Mouse (Mus musculus): ENCODE data around the gene E130308A19Rik. TPM values are rescaled to one million over a fixed set of nuclear protein-coding genes. Genes with fewer than 3 reads are reported as not detected.

The E130308A19Rik gene
- polyA plus RNA-seq, 1 experiment from 2014 or later: 8.3 TPM

- Histone ChIP-seq H3K27ac (ENCODE audit: low read length) (no peak overlapping the region), H3K27me3 (ENCODE audit: control insufficient read depth, insufficient read depth, low read depth, low read length) (no peaks in the 10 kb centered on the region), H3K9me3 (replicated peaks; ENCODE audit: control insufficient read depth, low read length) (no peaks in the 10 kb centered on the region), H3K4me1 (ENCODE audit: control insufficient read depth, low read depth, low read length) (no peaks in the 10 kb centered on the region), H3K4me3 (ENCODE audit: low read depth, low read length) (no peak overlapping the region), H3K36me3 (ENCODE audit: control insufficient read depth, insufficient read depth) (peaks cover 28% of the 10 kb centered on the region), H3K9ac (ENCODE audit: low read depth, low read length) (no peak overlapping the region), H3K4me2 (ENCODE audit: low read depth, low read length) (no peak overlapping the region)
- WGBS (ENCODE audit: insufficient replicate concordance): 80% methylated on average over 17 of the region's 17 CpGs
- ATAC-seq (ENCODE audit: low read depth): no peak
Measured at GRCm38 (mm10) chr4:59772171-59772879, 146.3 kb downstream of the E130308A19Rik start.

DNA sequence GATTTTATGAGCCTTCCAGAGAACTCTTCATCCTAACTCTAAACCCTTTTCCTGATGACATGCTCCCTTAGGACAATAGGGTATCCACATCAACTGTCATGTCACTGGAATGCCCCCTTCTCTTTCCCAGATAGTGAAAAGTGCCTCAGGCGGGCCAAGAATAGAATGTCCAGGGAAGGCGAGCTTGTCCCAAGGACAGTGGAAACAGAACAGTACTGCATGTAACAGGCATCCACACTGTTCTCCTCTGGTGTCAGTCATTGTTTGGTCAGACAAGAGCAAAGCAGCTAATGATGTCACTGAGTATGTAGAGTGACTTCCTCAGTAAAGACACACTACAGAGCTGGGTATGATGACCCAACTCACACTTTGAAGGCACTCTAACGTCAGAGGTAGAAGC lies 151.8 kb downstream of the E130308A19Rik start:
- Histone ChIP-seq H3K36me3 (ENCODE audit: control insufficient read depth, insufficient read depth) (peaks cover 9% of the 10 kb centered on the region), H3K27ac (ENCODE audit: low read length) (no peak overlapping the region), H3K9ac (ENCODE audit: low read depth, low read length) (no peak overlapping the region), H3K4me1 (ENCODE audit: control insufficient read depth, low read depth, low read length) (peaks cover 11% of the 10 kb centered on the region), H3K4me3 (ENCODE audit: low read depth, low read length) (no peak overlapping the region), H3K4me2 (ENCODE audit: low read depth, low read length) (no peak overlapping the region), H3K27me3 (ENCODE audit: control insufficient read depth, insufficient read depth, low read depth, low read length) (no peaks in the 10 kb centered on the region), H3K9me3 (replicated peaks; ENCODE audit: control insufficient read depth, low read length) (no peaks in the 10 kb centered on the region)
- WGBS (ENCODE audit: insufficient replicate concordance): 65% methylated on average over 3 of the region's 3 CpGs
- no peak for ATAC-seq (ENCODE audit: low read depth)

DNA sequence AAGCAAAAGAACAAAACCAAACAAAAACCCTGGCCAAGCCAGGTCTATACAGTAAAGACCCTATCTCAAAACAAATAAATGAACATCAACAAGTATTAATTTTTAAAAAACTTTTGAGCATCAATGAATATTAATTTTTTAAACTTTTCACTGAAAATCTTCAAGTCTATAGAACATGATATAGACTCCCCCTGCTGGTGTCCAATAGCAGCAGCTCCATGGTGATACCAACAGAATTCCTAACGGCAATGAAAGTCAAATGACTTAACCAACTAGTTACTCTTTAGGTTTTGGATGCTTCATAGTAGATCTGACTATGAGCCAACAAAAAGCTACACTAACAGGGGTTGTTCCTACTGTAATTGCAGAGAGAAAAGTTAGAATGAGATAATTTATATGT lies 154.6 kb downstream of the E130308A19Rik start:
- no peak overlapping the region for H3K9ac ChIP-seq (ENCODE audit: low read depth, low read length)
- H3K9me3 ChIP-seq (replicated peaks; ENCODE audit: control insufficient read depth, low read length): no peaks in the 10 kb centered on the region
- no peak overlapping the region for H3K4me2 ChIP-seq (ENCODE audit: low read depth, low read length)
- WGBS (ENCODE audit: insufficient replicate concordance): 48% methylated on average over 1 of the region's 1 CpGs
- no peaks in the 10 kb centered on the region for H3K36me3 ChIP-seq (ENCODE audit: control insufficient read depth, insufficient read depth)
- H3K4me1 ChIP-seq (ENCODE audit: control insufficient read depth, low read depth, low read length): peaks cover 12% of the 10 kb centered on the region
- H3K27ac ChIP-seq (ENCODE audit: low read length): no peak overlapping the region
- no peak overlapping the region for H3K4me3 ChIP-seq (ENCODE audit: low read depth, low read length)
- ATAC-seq (ENCODE audit: low read depth): no peak
- H3K27me3 ChIP-seq (ENCODE audit: control insufficient read depth, insufficient read depth, low read depth, low read length): no peaks in the 10 kb centered on the region

- Histone ChIP-seq H3K4me1 (ENCODE audit: control insufficient read depth, low read depth, low read length) (peaks cover 12% of the 10 kb centered on the region), H3K9me3 (replicated peaks; ENCODE audit: control insufficient read depth, low read length) (no peaks in the 10 kb centered on the region), H3K27me3 (ENCODE audit: control insufficient read depth, insufficient read depth, low read depth, low read length) (no peaks in the 10 kb centered on the region), H3K4me2 (ENCODE audit: low read depth, low read length) (peak overlapping the region; percentile 95), H3K9ac (ENCODE audit: low read depth, low read length) (peak overlapping the region; percentile 86), H3K36me3 (ENCODE audit: control insufficient read depth, insufficient read depth) (no peaks in the 10 kb centered on the region), H3K27ac (ENCODE audit: low read length) (peak overlapping the region; percentile 56), H3K4me3 (ENCODE audit: low read depth, low read length) (peak overlapping the region; percentile 96)
- under 1% methylated on average over 47 of the region's 47 CpGs for WGBS (ENCODE audit: insufficient replicate concordance)
- peak; percentile 25 for ATAC-seq (ENCODE audit: low read depth)
Measured at GRCm38 (mm10) chr4:59782853-59783684, 157.1 kb downstream of the E130308A19Rik start.

- peak; percentile 96 for ATAC-seq (ENCODE audit: low read depth)
- Histone ChIP-seq H3K4me2 (ENCODE audit: low read depth, low read length) (peak overlapping the region; percentile 95), H3K36me3 (ENCODE audit: control insufficient read depth, insufficient read depth) (no peaks in the 10 kb centered on the region), H3K27me3 (ENCODE audit: control insufficient read depth, insufficient read depth, low read depth, low read length) (no peaks in the 10 kb centered on the region), H3K4me3 (ENCODE audit: low read depth, low read length) (peak overlapping the region; percentile 96), H3K4me1 (ENCODE audit: control insufficient read depth, low read depth, low read length) (peaks cover 12% of the 10 kb centered on the region), H3K27ac (ENCODE audit: low read length) (peak overlapping the region; percentile 56), H3K9me3 (replicated peaks; ENCODE audit: control insufficient read depth, low read length) (no peaks in the 10 kb centered on the region), H3K9ac (ENCODE audit: low read depth, low read length) (peak overlapping the region; percentile 86)
- WGBS (ENCODE audit: insufficient replicate concordance): under 1% methylated on average over 36 of the region's 36 CpGs
Measured at GRCm38 (mm10) chr4:59783685-59784279, 157.8 kb downstream of the E130308A19Rik start.

DNA sequence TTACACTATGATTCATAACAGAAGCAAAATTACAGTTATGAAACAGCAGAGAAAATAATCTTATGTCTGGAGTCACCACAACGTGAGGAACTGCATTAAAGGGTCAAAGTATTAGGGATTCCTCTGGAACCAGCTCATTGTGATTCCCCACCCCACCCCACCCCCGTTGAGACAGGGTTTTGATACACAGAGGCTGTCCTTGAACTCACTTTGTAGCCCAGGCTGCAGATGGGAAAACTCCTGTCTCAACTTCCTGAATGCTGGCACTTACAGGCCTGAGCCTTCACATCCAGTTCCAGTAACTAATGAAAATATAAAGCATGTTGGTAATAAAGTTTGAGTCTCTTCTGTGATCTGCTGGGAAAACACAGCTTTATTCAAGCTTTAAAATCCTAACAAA lies 159.4 kb downstream of the E130308A19Rik start:
- H3K4me1 ChIP-seq (ENCODE audit: control insufficient read depth, low read depth, low read length): peaks cover 9% of the 10 kb centered on the region
- WGBS (ENCODE audit: insufficient replicate concordance): 29% methylated on average over 2 of the region's 2 CpGs
- no peak overlapping the region for H3K9ac ChIP-seq (ENCODE audit: low read depth, low read length)
- no peaks in the 10 kb centered on the region for H3K36me3 ChIP-seq (ENCODE audit: control insufficient read depth, insufficient read depth)
- no peak for ATAC-seq (ENCODE audit: low read depth)
- no peak overlapping the region for H3K27ac ChIP-seq (ENCODE audit: low read length)
- H3K4me3 ChIP-seq (ENCODE audit: low read depth, low read length): no peak overlapping the region
- H3K27me3 ChIP-seq (ENCODE audit: control insufficient read depth, insufficient read depth, low read depth, low read length): no peaks in the 10 kb centered on the region
- H3K9me3 ChIP-seq (replicated peaks; ENCODE audit: control insufficient read depth, low read length): no peaks in the 10 kb centered on the region
- H3K4me2 ChIP-seq (ENCODE audit: low read depth, low read length): no peak overlapping the region

GRCm38 (mm10) chr4:59786661-59787060 lies 160.7 kb downstream of the E130308A19Rik start:
- Histone ChIP-seq H3K27me3 (ENCODE audit: control insufficient read depth, insufficient read depth, low read depth, low read length) (no peaks in the 10 kb centered on the region), H3K9ac (ENCODE audit: low read depth, low read length) (no peak overlapping the region), H3K9me3 (replicated peaks; ENCODE audit: control insufficient read depth, low read length) (no peaks in the 10 kb centered on the region), H3K4me3 (ENCODE audit: low read depth, low read length) (no peak overlapping the region), H3K4me1 (ENCODE audit: control insufficient read depth, low read depth, low read length) (peaks cover 6% of the 10 kb centered on the region), H3K27ac (ENCODE audit: low read length) (no peak overlapping the region), H3K4me2 (ENCODE audit: low read depth, low read length) (no peak overlapping the region), H3K36me3 (ENCODE audit: control insufficient read depth, insufficient read depth) (no peaks in the 10 kb centered on the region)
- no peak for ATAC-seq (ENCODE audit: low read depth)
- 2% methylated on average over 7 of the region's 7 CpGs for WGBS (ENCODE audit: insufficient replicate concordance)

- Histone ChIP-seq H3K4me2 (ENCODE audit: low read depth, low read length) (no peak overlapping the region), H3K27me3 (ENCODE audit: control insufficient read depth, insufficient read depth, low read depth, low read length) (no peaks in the 10 kb centered on the region), H3K9me3 (replicated peaks; ENCODE audit: control insufficient read depth, low read length) (no peaks in the 10 kb centered on the region), H3K27ac (ENCODE audit: low read length) (no peak overlapping the region), H3K36me3 (ENCODE audit: control insufficient read depth, insufficient read depth) (no peaks in the 10 kb centered on the region), H3K4me3 (ENCODE audit: low read depth, low read length) (no peak overlapping the region), H3K4me1 (ENCODE audit: control insufficient read depth, low read depth, low read length) (peaks cover 5% of the 10 kb centered on the region), H3K9ac (ENCODE audit: low read depth, low read length) (no peak overlapping the region)
- 57% methylated on average over 6 of the region's 6 CpGs for WGBS (ENCODE audit: insufficient replicate concordance)
- no peak for ATAC-seq (ENCODE audit: low read depth)
Measured at GRCm38 (mm10) chr4:59787126-59787525, 161.1 kb downstream of the E130308A19Rik start.

DNA sequence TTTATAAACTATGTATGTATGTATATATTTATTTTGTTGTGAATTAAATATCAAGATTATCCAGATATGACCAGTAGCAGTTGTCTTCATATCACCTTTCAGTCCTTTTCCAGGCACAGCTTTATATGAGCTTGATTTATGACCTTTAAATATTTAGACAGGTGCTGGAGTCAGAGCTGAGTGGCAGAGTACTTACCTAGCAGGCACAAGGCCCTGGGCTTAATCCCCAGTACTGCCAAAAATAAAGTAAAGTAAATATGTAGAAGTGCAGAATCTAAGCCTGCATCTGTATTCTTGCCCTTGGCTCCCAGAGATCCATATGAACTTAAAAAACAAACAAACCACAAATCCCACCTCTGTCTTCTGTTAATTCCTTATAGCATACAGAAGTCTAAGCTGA lies 163.0 kb downstream of the E130308A19Rik start:
- Histone ChIP-seq H3K27me3 (ENCODE audit: control insufficient read depth, insufficient read depth, low read depth, low read length) (no peaks in the 10 kb centered on the region), H3K9me3 (replicated peaks; ENCODE audit: control insufficient read depth, low read length) (no peaks in the 10 kb centered on the region), H3K4me1 (ENCODE audit: control insufficient read depth, low read depth, low read length) (no peaks in the 10 kb centered on the region; the same call in 1 of the 2 replicates), H3K9ac (ENCODE audit: low read depth, low read length) (no peak overlapping the region), H3K27ac (ENCODE audit: low read length) (no peak overlapping the region), H3K36me3 (ENCODE audit: control insufficient read depth, insufficient read depth) (no peaks in the 10 kb centered on the region), H3K4me2 (ENCODE audit: low read depth, low read length) (no peak overlapping the region), H3K4me3 (ENCODE audit: low read depth, low read length) (no peak overlapping the region)
- ATAC-seq (ENCODE audit: low read depth): no peak

Data from liver, embryonic 16.5 days (tissue).